Mouse (Mus musculus): ENCODE measurements around the gene Bcas3. TPM values are rescaled to one million over a fixed set of nuclear protein-coding genes. Genes with fewer than 3 reads are reported as not detected.

The Bcas3 gene
- polyA plus RNA-seq, 1 experiment from 2014 or later: 16.7 TPM

GRCm38 (mm10) chr11:85688440-85688838, 335.5 kb downstream of the Bcas3 start:
- no peak overlapping the region for H3K4me3 ChIP-seq (replicated peaks)
- H3K36me3 ChIP-seq: no peaks in the 10 kb centered on the region
- 74% methylated on average over 6 of the region's 6 CpGs for WGBS
- no peak overlapping the region for H3K27ac ChIP-seq
- peaks cover 3% of the 10 kb centered on the region; the same call in 1 of the 2 replicates for H3K4me1 ChIP-seq
- H3K9me3 ChIP-seq: no peaks in the 10 kb centered on the region
- H3K9ac ChIP-seq: no peak overlapping the region
- no peak overlapping the region for H3K4me2 ChIP-seq
- no peaks in the 10 kb centered on the region for H3K27me3 ChIP-seq (replicated peaks)
- no peak for ATAC-seq (ENCODE audit: insufficient read depth, low FRiP score, low read depth)

GRCm38 (mm10) chr11:85689226-85689625, 336.3 kb downstream of the Bcas3 start:
- no peak overlapping the region for H3K9ac ChIP-seq
- WGBS: 79% methylated on average over 5 of the region's 5 CpGs

DNA sequence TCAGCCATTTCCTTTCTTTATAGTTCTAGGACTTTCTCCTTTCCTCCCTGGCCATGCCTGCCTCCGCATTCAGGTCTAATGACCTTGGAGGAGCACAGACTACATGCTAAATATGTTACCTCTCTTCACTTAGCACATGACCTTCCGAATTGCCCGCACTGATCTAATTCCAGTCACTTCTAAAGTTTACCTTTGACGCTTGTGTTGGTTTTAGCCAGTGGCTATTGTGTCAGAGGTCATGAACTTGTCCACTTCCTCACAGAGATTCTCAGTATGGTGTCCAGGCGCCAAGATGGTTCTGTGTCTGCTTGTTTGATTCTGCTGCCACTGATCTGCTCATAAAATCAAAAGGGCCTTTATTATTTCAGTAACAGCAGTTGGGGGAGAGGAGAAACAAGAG, 338.3 kb downstream of the Bcas3 start:
- Histone ChIP-seq H3K4me3 (replicated peaks) (no peak overlapping the region), H3K36me3 (no peaks in the 10 kb centered on the region), H3K9me3 (no peaks in the 10 kb centered on the region), H3K4me2 (no peak overlapping the region), H3K9ac (no peak overlapping the region), H3K27me3 (replicated peaks) (no peaks in the 10 kb centered on the region), H3K27ac (no peak overlapping the region), H3K4me1 (peaks cover 13% of the 10 kb centered on the region)
- 54% methylated on average over 5 of the region's 5 CpGs for WGBS
- no peak for ATAC-seq (ENCODE audit: insufficient read depth, low FRiP score, low read depth)

More at GRCm38 (mm10) chr11:85689226-85689625, 336.3 kb downstream of the Bcas3 start:
- Histone ChIP-seq H3K4me1 (peaks cover 3% of the 10 kb centered on the region; the same call in 1 of the 2 replicates), H3K27me3 (replicated peaks) (no peaks in the 10 kb centered on the region), H3K4me3 (replicated peaks) (no peak overlapping the region), H3K4me2 (no peak overlapping the region), H3K36me3 (no peaks in the 10 kb centered on the region), H3K9me3 (no peaks in the 10 kb centered on the region), H3K27ac (no peak overlapping the region)
- no peak for ATAC-seq (ENCODE audit: insufficient read depth, low FRiP score, low read depth)

DNA sequence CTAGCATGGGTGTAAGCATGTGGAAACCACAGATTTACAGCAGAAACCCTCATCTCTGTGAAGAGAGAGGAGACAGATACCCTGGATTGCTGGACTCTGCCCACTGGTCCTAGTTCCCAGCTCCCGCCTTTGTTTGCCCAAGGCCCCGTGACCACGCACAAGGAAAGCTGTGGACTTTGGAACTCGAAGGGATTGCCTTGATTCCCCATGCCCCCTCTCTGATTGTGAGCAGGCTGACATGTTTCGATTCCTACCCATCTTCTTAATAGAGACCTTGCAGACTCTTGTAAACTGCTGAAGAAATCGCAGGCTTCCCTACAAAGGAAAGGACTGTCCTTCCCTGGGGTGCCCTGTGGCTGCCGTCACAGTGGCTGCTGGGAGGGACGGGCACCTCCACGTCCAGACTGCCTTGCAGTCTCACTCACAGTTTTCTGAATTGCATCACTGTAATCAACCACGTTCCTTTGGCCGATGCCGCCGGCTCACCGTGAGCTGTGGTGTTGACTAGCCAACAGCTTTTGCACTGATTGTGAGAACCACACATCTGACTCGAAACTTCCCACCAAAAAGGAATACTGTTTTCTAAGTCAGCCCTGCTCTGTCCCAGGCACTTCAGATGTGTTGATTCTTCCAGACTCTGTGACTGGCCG, 342.8 kb downstream of the Bcas3 start:
- ATAC-seq (ENCODE audit: insufficient read depth, low FRiP score, low read depth): peak; percentile 70
- WGBS: 53% methylated on average over 16 of the region's 16 CpGs
- H3K9ac ChIP-seq: no peak overlapping the region
- H3K27me3 ChIP-seq (replicated peaks): no peaks in the 10 kb centered on the region
- H3K36me3 ChIP-seq: no peaks in the 10 kb centered on the region
- no peak overlapping the region for H3K4me3 ChIP-seq (replicated peaks)
- peak overlapping the region; percentile 32; the same call in 1 of the 2 replicates for H3K4me2 ChIP-seq
- peak overlapping the region; percentile 77 for H3K27ac ChIP-seq
- H3K4me1 ChIP-seq: peaks cover 27% of the 10 kb centered on the region
- no peaks in the 10 kb centered on the region for H3K9me3 ChIP-seq

DNA sequence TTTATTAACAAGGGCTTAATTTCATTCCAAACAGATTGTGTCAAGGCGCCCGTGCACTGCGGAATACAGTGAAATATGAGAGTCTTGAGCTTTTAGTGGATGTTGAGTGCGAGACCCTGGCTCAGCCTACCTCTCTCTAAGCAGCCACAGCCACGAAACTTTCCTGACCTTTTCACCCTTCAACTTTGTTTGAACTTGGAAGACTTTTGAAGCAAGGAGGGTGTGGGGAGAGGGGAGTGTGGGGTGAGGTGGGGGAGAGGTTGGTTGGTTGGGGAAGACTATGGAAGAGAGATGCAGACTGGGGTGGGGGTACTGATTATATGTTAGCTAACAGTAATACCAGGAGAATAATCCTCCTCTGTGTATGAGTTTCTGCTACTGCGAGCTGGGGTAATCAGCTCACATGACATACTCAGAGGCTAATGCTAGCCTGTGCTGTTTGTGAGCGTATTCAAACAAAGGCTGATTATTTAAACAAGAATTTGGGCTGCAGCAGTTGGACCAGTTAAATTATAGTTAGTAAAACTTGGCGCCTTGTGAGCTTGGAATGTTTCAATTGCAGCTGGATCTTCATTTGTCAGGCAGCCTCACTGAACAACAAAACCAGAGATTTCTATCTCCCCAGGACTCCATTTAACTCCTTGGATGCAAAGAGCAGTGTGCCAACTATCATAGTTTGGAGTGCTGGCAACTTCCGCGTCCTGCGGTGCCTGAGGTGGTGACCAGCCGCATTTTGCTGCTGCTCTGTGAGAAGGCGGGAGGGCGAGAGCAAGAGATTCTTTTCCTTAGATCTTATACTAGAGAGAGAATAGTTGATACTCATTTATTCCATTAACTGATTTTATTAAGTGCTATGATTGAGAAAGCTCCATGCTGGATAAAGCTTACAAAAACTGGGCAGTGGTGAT, 343.8 kb downstream of the Bcas3 start:
- H3K4me2 ChIP-seq: peak overlapping the region; percentile 22; the same call in 1 of the 2 replicates
- peak overlapping the region; percentile 77 for H3K27ac ChIP-seq
- H3K36me3 ChIP-seq: no peaks in the 10 kb centered on the region
- H3K9ac ChIP-seq: no peak overlapping the region
- no peak for ATAC-seq (ENCODE audit: insufficient read depth, low FRiP score, low read depth)
- WGBS: 32% methylated on average over 14 of the region's 14 CpGs
- H3K4me1 ChIP-seq: peaks cover 27% of the 10 kb centered on the region
- no peaks in the 10 kb centered on the region for H3K9me3 ChIP-seq
- no peaks in the 10 kb centered on the region for H3K27me3 ChIP-seq (replicated peaks)
- no peak overlapping the region for H3K4me3 ChIP-seq (replicated peaks)

GRCm38 (mm10) chr11:85697468-85697867, 344.5 kb downstream of the Bcas3 start:
- no peaks in the 10 kb centered on the region for H3K27me3 ChIP-seq (replicated peaks)
- no peak overlapping the region for H3K4me2 ChIP-seq
- H3K4me3 ChIP-seq (replicated peaks): no peak overlapping the region
- H3K9ac ChIP-seq: no peak overlapping the region
- H3K4me1 ChIP-seq: peaks cover 27% of the 10 kb centered on the region
- WGBS: 82% methylated on average over 4 of the region's 4 CpGs
- no peak for ATAC-seq (ENCODE audit: insufficient read depth, low FRiP score, low read depth)
- peak overlapping the region; percentile 77 for H3K27ac ChIP-seq
- H3K9me3 ChIP-seq: no peaks in the 10 kb centered on the region
- H3K36me3 ChIP-seq: no peaks in the 10 kb centered on the region

DNA sequence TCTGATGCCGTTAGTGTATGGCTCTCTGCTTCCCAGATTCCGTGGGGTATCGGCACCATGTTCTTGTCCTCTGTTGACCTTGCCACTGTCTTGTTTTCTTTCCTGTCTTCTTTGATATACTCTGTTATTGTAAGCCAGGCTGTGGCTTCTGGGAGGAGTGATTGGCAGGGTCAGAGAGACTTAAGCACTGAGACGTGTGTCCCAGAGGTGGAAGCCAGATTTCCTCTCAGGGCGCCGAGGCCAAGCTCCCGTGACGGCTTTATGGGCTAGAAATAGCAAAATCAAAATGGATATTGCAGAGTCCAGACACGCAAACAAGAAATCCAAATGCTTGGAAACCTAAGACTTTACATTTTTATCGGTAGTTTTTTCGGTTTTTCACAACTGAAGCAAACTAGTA, 345.3 kb downstream of the Bcas3 start:
- Histone ChIP-seq H3K36me3 (no peaks in the 10 kb centered on the region), H3K9me3 (no peaks in the 10 kb centered on the region), H3K27ac (no peak overlapping the region), H3K27me3 (replicated peaks) (no peaks in the 10 kb centered on the region), H3K4me2 (no peak overlapping the region), H3K4me1 (peaks cover 27% of the 10 kb centered on the region), H3K4me3 (replicated peaks) (no peak overlapping the region), H3K9ac (no peak overlapping the region)
- no peak for ATAC-seq (ENCODE audit: insufficient read depth, low FRiP score, low read depth)
- WGBS: 76% methylated on average over 11 of the region's 11 CpGs

DNA sequence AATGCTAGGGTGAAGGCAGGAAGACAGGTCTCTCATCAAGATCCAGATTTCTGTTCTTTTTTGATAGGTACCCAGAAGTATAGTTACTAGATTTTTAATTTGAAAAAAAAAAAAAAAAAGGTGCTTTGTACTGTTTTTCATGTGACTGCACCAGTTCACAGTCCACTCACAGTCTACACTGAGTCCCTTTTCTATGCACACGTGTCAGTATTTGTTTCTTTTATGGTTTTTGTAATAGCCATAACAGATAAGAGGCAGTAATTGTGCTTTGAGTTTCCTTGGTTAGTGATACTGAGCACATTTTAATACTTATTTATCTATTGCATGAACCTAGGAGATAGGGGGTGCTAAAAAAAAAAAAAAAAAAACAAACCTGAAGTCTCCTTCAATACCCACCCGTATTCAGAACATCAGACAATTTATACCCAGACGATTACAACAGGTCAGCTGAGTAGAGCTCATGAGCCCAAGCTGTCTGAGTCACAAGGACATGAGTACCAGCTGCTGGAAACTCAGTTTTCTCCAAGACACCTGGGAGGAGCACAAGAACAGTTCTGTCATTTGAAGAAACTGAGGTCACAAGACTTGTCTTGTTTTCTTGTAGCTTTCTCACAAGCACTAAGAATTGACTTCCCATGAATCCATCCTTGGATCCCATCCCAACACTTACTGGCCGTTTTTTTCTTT, 351.2 kb downstream of the Bcas3 start:
- Histone ChIP-seq H3K4me3 (replicated peaks) (no peak overlapping the region), H3K4me2 (no peak overlapping the region), H3K27me3 (replicated peaks) (peaks cover 5% of the 10 kb centered on the region; the same call in 1 of the 2 replicates), H3K27ac (no peak overlapping the region), H3K36me3 (no peaks in the 10 kb centered on the region), H3K9me3 (no peaks in the 10 kb centered on the region), H3K9ac (no peak overlapping the region), H3K4me1 (no peaks in the 10 kb centered on the region)
- WGBS: 65% methylated on average over 4 of the region's 4 CpGs
- ATAC-seq (ENCODE audit: insufficient read depth, low FRiP score, low read depth): no peak

GRCm38 (mm10) chr11:85706630-85707029, 353.7 kb downstream of the Bcas3 start:
- no peak overlapping the region for H3K9ac ChIP-seq
- H3K9me3 ChIP-seq: no peaks in the 10 kb centered on the region
- no peaks in the 10 kb centered on the region for H3K36me3 ChIP-seq
- H3K4me2 ChIP-seq: no peak overlapping the region
- peaks cover 12% of the 10 kb centered on the region; the same call in 1 of the 2 replicates for H3K27me3 ChIP-seq (replicated peaks)
- H3K4me1 ChIP-seq: no peaks in the 10 kb centered on the region
- H3K4me3 ChIP-seq (replicated peaks): no peak overlapping the region
- no peak overlapping the region for H3K27ac ChIP-seq
- ATAC-seq (ENCODE audit: insufficient read depth, low FRiP score, low read depth): no peak
- WGBS: 29% methylated on average over 1 of the region's 1 CpGs

GRCm38 (mm10) chr11:85707496-85707895, 354.5 kb downstream of the Bcas3 start:
- no peaks in the 10 kb centered on the region for H3K9me3 ChIP-seq
- H3K36me3 ChIP-seq: no peaks in the 10 kb centered on the region
- no peak overlapping the region for H3K9ac ChIP-seq
- ATAC-seq (ENCODE audit: insufficient read depth, low FRiP score, low read depth): no peak
- H3K4me1 ChIP-seq: no peaks in the 10 kb centered on the region
- H3K4me3 ChIP-seq (replicated peaks): no peak overlapping the region
- no peak overlapping the region for H3K27ac ChIP-seq
- H3K27me3 ChIP-seq (replicated peaks): peaks cover 12% of the 10 kb centered on the region; the same call in 1 of the 2 replicates
- 73% methylated on average over 1 of the region's 1 CpGs for WGBS
- no peak overlapping the region for H3K4me2 ChIP-seq

DNA sequence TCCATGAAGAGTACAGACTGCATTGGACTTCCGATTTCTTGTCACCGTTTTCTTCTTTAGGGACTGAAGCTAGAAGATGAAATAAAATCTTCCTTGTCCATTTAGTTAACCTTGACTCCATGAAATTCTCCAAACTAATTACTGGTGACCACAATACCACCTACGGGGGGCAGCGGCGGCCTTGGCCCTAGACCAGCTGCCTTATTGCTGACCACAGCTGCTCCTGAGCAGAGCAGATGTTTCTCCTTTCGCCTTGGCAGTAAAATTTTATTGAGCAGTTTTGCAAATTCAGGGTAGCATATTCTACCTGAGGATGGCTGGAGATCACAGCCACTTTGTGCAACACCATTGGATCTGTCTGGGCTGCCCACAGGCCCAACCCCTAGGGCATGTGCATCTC, 356.2 kb downstream of the Bcas3 start:
- 78% methylated on average over 6 of the region's 6 CpGs for WGBS
- Histone ChIP-seq H3K9ac (no peak overlapping the region), H3K9me3 (no peaks in the 10 kb centered on the region), H3K27me3 (replicated peaks) (peaks cover 12% of the 10 kb centered on the region; the same call in 1 of the 2 replicates), H3K27ac (no peak overlapping the region), H3K4me1 (peaks cover 10% of the 10 kb centered on the region), H3K4me2 (no peak overlapping the region), H3K4me3 (replicated peaks) (no peak overlapping the region), H3K36me3 (no peaks in the 10 kb centered on the region)
- no peak for ATAC-seq (ENCODE audit: insufficient read depth, low FRiP score, low read depth)

Data from stomach, embryonic 15.5 days (tissue).